Mouse (Mus musculus): ENCODE measurements at regions not wholly inside any gene's neighbourhood (a gene's known extent, or its start where the extent isn't known, plus 50 kb on each side); places are given as distances from the start of the nearest gene placed in this dataset.

DNA sequence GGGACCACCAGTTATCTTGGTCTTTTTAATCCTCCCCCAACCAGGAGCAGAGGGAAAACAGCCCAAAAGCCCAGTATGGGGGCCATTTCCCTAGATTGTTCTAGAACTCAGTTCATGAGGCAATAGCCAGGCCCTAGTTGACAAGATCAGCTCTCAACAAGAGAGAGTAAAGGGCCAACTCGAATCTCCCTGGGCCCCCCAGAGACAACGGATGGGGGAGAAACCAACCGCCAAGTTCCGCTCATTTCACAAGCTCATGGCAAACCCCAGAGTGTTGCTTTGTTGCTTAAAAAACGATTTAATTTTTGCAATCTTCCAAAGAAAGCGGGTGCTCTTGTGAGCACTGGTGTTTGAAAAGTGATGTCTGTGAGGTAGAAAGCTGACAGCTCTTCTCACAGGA is 108.5 kb upstream of the Irf2bp2 start:
- H3K4me1 ChIP-seq (ENCODE audit: control insufficient read depth in 1 of 2, insufficient read depth in 2 of 2, low read length in 2 of 2), result no peaks in the 10 kb centered on the region
- H3K27ac ChIP-seq (ENCODE audit: control insufficient read depth, low read depth, low read length), result no peak overlapping the region
- H3K79me2 ChIP-seq (ENCODE audit: control insufficient read depth, insufficient read depth, low read length, poor library complexity), result no peaks in the 10 kb centered on the region
- H3K9ac ChIP-seq (ENCODE audit: control insufficient read depth, low read depth, low read length, poor library complexity, severe bottlenecking), result no peak overlapping the region
- H3K4me3 ChIP-seq (ENCODE audit: control insufficient read depth in 1 of 2, insufficient read depth in 1 of 2, low read depth in 2 of 2, low read length in 2 of 2), result no peak overlapping the region
- DNase-seq (ENCODE audit: low read depth, low spot score), result no peak
- H3K36me3 ChIP-seq (ENCODE audit: control insufficient read depth in 1 of 2, insufficient read depth in 2 of 2, low read length in 2 of 2), result no peaks in the 10 kb centered on the region
- H3K9me3 ChIP-seq (replicated peaks; ENCODE audit: insufficient read depth, low read length), result no peaks in the 10 kb centered on the region
- no peaks in the 10 kb centered on the region for H3K27me3 ChIP-seq (ENCODE audit: control insufficient read depth in 1 of 2, insufficient read depth in 2 of 2, low read length in 2 of 2)
- TF ChIP-seq NRF1 (IDR thresholded peaks at IDR 0.05; ENCODE audit: insufficient read depth, low read depth, low read length, poor library complexity, severe bottlenecking), result no peak
- no peak for TF ChIP-seq CHD1 (IDR thresholded peaks at IDR 0.05; ENCODE audit: low read depth, low read length)
- TF ChIP-seq POLR2AphosphoS2 (IDR thresholded peaks at IDR 0.05; ENCODE audit: low read length), result no peak
- TF ChIP-seq SMC3 (IDR thresholded peaks at IDR 0.05; ENCODE audit: low read depth, low read length), result no peak
- no peak for TF ChIP-seq CTCF (IDR thresholded peaks at IDR 0.05 in 2 of 3, conservative IDR thresholded peaks at IDR 0.05 in 1 of 3; ENCODE audit: control insufficient read depth in 1 of 3, insufficient read depth in 1 of 3, low read depth in 2 of 3, low read length in 3 of 3, poor library complexity in 1 of 3, severe bottlenecking in 1 of 3)
- no peak for TF ChIP-seq MAZ (IDR thresholded peaks at IDR 0.05; ENCODE audit: low read depth, low read length)
- TF ChIP-seq ZKSCAN1 (IDR thresholded peaks at IDR 0.05; ENCODE audit: low read depth, low read length), result no peak
- no peak for TF ChIP-seq RAD21 (IDR thresholded peaks at IDR 0.05; ENCODE audit: low read depth, low read length)
- TF ChIP-seq TCF12 (IDR thresholded peaks at IDR 0.05; ENCODE audit: low read depth, low read length), result no peak
- no peak for TF ChIP-seq ZC3H11A (IDR thresholded peaks at IDR 0.05; ENCODE audit: low read depth, low read length)
- TF ChIP-seq SIN3A (IDR thresholded peaks at IDR 0.05; ENCODE audit: low read length), result no peak
- no peak for TF ChIP-seq MAX (IDR thresholded peaks at IDR 0.05; ENCODE audit: low read length)
- no peak for TF ChIP-seq TAL1 (IDR thresholded peaks at IDR 0.05; ENCODE audit: low read length)
- TF ChIP-seq CHD2 (IDR thresholded peaks at IDR 0.05; ENCODE audit: low read length), result no peak
- TF ChIP-seq MYB (IDR thresholded peaks at IDR 0.05; ENCODE audit: low read depth, low read length), result no peak
- no peak for TF ChIP-seq TBP (IDR thresholded peaks at IDR 0.05; ENCODE audit: low read depth, low read length)
- TF ChIP-seq MAFK (IDR thresholded peaks at IDR 0.05; ENCODE audit: borderline replicate concordance, low read depth, low read length), result no peak

DNA sequence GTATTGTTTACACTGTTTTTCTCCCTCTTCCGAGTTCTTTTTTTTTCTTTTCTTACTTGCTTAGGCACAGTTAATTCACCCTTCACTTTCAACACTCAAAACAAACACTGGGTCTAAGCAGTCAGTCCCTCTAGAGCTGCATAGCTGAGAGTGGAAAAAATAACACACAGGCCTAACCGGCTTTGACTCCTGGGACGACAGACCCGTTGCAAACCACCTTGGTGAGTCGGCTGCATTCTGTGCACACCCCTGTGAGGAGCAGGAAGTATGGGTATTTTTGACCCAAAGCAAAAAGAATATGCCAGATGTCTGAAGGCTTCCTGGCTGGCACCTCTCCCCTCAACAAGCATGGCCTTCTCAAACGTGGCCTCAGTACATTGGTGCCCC is 105.6 kb upstream of the Irf2bp2 start:
- H3K79me2 ChIP-seq (ENCODE audit: control insufficient read depth, insufficient read depth, low read length, poor library complexity), result no peaks in the 10 kb centered on the region
- no peak overlapping the region for H3K9ac ChIP-seq (ENCODE audit: control insufficient read depth, low read depth, low read length, poor library complexity, severe bottlenecking)
- H3K36me3 ChIP-seq (ENCODE audit: control insufficient read depth in 1 of 2, insufficient read depth in 2 of 2, low read length in 2 of 2), result no peaks in the 10 kb centered on the region
- H3K4me1 ChIP-seq (ENCODE audit: control insufficient read depth in 1 of 2, insufficient read depth in 2 of 2, low read length in 2 of 2), result 0 out of 4 replicates have a peak, but pooled peaks cover 0 to 1% of the 10 kb centered on the region in 2 experiments
- no peaks in the 10 kb centered on the region for H3K9me3 ChIP-seq (replicated peaks; ENCODE audit: insufficient read depth, low read length)
- H3K27me3 ChIP-seq (ENCODE audit: control insufficient read depth in 1 of 2, insufficient read depth in 2 of 2, low read length in 2 of 2), result no peaks in the 10 kb centered on the region
- no peak for DNase-seq (ENCODE audit: low read depth, low spot score)
- TF ChIP-seq MAZ (IDR thresholded peaks at IDR 0.05; ENCODE audit: low read depth, low read length) (no peak), ELF1 (IDR thresholded peaks at IDR 0.05; ENCODE audit: low read depth, low read length) (no peak), USF2 (IDR thresholded peaks at IDR 0.05; ENCODE audit: borderline replicate concordance in 1 of 2, insufficient read depth in 1 of 2, low read depth in 1 of 2, low read length in 2 of 2) (no peak), ZKSCAN1 (IDR thresholded peaks at IDR 0.05; ENCODE audit: low read depth, low read length) (no peak), E2F4 (IDR thresholded peaks at IDR 0.05; ENCODE audit: borderline replicate concordance, low read depth, low read length) (no peak), JUND (IDR thresholded peaks at IDR 0.05; ENCODE audit: low read depth, low read length) (no peak), ETS1 (IDR thresholded peaks at IDR 0.05; ENCODE audit: low read depth, low read length) (no peak), NRF1 (IDR thresholded peaks at IDR 0.05; ENCODE audit: insufficient read depth, low read depth, low read length, poor library complexity, severe bottlenecking) (no peak), ZMIZ1 (IDR thresholded peaks at IDR 0.05; ENCODE audit: low read depth, low read length) (no peak), TBP (IDR thresholded peaks at IDR 0.05; ENCODE audit: low read depth, low read length) (no peak), SIN3A (IDR thresholded peaks at IDR 0.05; ENCODE audit: low read length) (no peak), MXI1 (IDR thresholded peaks at IDR 0.05; ENCODE audit: low read depth, low read length) (no peak), BHLHE40 (IDR thresholded peaks at IDR 0.05; ENCODE audit: borderline replicate concordance, low read depth, low read length) (no peak), MEF2A (IDR thresholded peaks at IDR 0.05; ENCODE audit: extremely low read depth, insufficient replicate concordance, low read depth, low read length, poor library complexity, severe bottlenecking) (no peak), EP300 (IDR thresholded peaks at IDR 0.05; ENCODE audit: low read depth in 1 of 2, low read length in 2 of 2) (no peak), USF1 (IDR thresholded peaks at IDR 0.05; ENCODE audit: low read depth, low read length) (no peak), MYB (IDR thresholded peaks at IDR 0.05; ENCODE audit: low read depth, low read length) (no peak), POLR2AphosphoS2 (IDR thresholded peaks at IDR 0.05; ENCODE audit: low read length) (no peak), TAL1 (IDR thresholded peaks at IDR 0.05; ENCODE audit: low read length) (no peak)
- H3K4me3 ChIP-seq (ENCODE audit: control insufficient read depth in 1 of 2, insufficient read depth in 1 of 2, low read depth in 2 of 2, low read length in 2 of 2), result no peak overlapping the region
- no peak overlapping the region for H3K27ac ChIP-seq (ENCODE audit: control insufficient read depth, low read depth, low read length)
